Comparison of ENCODE assay signal across 28 mouse cellular contexts in genomic region chr12:26357246-26357645, GRCm38 (mm10). TPM values are rescaled to one million over a fixed set of nuclear protein-coding genes. Genes with fewer than 3 reads are reported as not detected.
A peak's percentile ranks its signal among the peaks of the same experiment; 100 is the strongest.
DNase-seq lines count a peak whose midpoint lies in the region; ATAC-seq and TF ChIP-seq lines count a peak whose summit lies in the region.
"Had no signal": no experiment of that assay in that cellular context is flagged by ENCODE, and none has a peak within 500 bp of the region (broad histone marks: within the 10 kb centered on the region; RNA-seq: fewer than 3 reads in every experiment).

No protein-coding gene starts in this region.

- H3K36me3 ChIP-seq in heart, adult 2 months (ENCODE audit: control insufficient read depth, insufficient read depth, low read length) = peaks cover 9% of the 10 kb centered on the region; the same call in 1 of the 2 replicates
- peaks cover 20% of the 10 kb centered on the region for H3K36me3 ChIP-seq in kidney, embryonic 15.5 days
- H3K36me3 ChIP-seq in forebrain, postnatal 0 days (ENCODE audit: insufficient read depth) = 0 out of 2 replicates have a peak, but pooled peaks cover 4% of the 10 kb centered on the region
- H3K36me3 ChIP-seq in midbrain, embryonic 16.5 days (ENCODE audit: control insufficient read depth, insufficient read depth, low read length) = no peaks in the 10 kb centered on the region
- H3K36me3 ChIP-seq: G1E; midbrain, embryonic 12.5 days; stomach, embryonic 15.5 days had no signal

- H3K27me3 ChIP-seq in heart, adult 2 months (ENCODE audit: control insufficient read depth, insufficient read depth, low read length) = no peaks in the 10 kb centered on the region
- H3K27me3 ChIP-seq in kidney, embryonic 15.5 days = no peaks in the 10 kb centered on the region
- no peaks in the 10 kb centered on the region for H3K27me3 ChIP-seq in forebrain, postnatal 0 days (ENCODE audit: insufficient read depth, low read length)
- no peaks in the 10 kb centered on the region for H3K27me3 ChIP-seq in midbrain, embryonic 16.5 days (ENCODE audit: control insufficient read depth, insufficient read depth, low read depth, low read length)
- H3K27me3 ChIP-seq: CH12.LX; embryonic facial prominence, embryonic 12.5 days; limb, embryonic 12.5 days; midbrain, embryonic 12.5 days; Patski; stomach, embryonic 15.5 days had no signal

- H3K4me1 ChIP-seq in heart, adult 2 months (ENCODE audit: control insufficient read depth, insufficient read depth, low read length) = peaks cover 20% of the 10 kb centered on the region
- peaks cover 29% of the 10 kb centered on the region for H3K4me1 ChIP-seq in kidney, embryonic 15.5 days
- H3K4me1 ChIP-seq in forebrain, postnatal 0 days (ENCODE audit: insufficient read depth) = peaks cover 10% of the 10 kb centered on the region; the same call in 1 of the 2 replicates
- peaks cover 8% of the 10 kb centered on the region for H3K4me1 ChIP-seq in midbrain, embryonic 16.5 days (ENCODE audit: control insufficient read depth, insufficient read depth, low read length)
- H3K4me1 ChIP-seq: limb, embryonic 12.5 days had no signal

- no peak overlapping the region for H3K9ac ChIP-seq in heart, adult 2 months (ENCODE audit: low read depth, low read length)
- H3K9ac ChIP-seq in kidney, embryonic 15.5 days = no peak overlapping the region
- peak overlapping the region; percentile 18; the same call in 1 of the 2 replicates for H3K9ac ChIP-seq in forebrain, postnatal 0 days
- H3K9ac ChIP-seq in midbrain, embryonic 16.5 days (ENCODE audit: low read depth, low read length) = no peak overlapping the region
- H3K9ac ChIP-seq: embryonic facial prominence, embryonic 12.5 days; limb, embryonic 12.5 days; liver, postnatal 0 days; midbrain, embryonic 12.5 days; stomach, embryonic 15.5 days had no signal

- no peak for DNase-seq in heart, adult 2 months
- no peak for DNase-seq in heart, adult 9 months (ENCODE audit: low spot score in 2 of 2)
- DNase-seq in kidney, adult 8-10 months = no peak
- DNase-seq in forebrain, postnatal 0 days = peak; percentile 39
- DNase-seq: adrenal gland, adult 2 months; B cell, adult 2 months; cerebellum, adult 18-20 months; cerebellum, postnatal 25 days; gastrocnemius, postnatal 14 days; heart, adult 11 months; kidney, adult 2 months; kidney, postnatal 36 days; layer of hippocampus, postnatal 36 days; liver, postnatal 0 days; thymus, postnatal 36 days had no signal

- 69% methylated on average over 4 of the region's 4 CpGs for WGBS in heart, adult 2 months
- WGBS in kidney, embryonic 15.5 days = 85% methylated on average over 4 of the region's 4 CpGs
- WGBS in forebrain, postnatal 0 days = 64% methylated on average over 4 of the region's 4 CpGs
- WGBS in midbrain, embryonic 16.5 days = 88% methylated on average over 4 of the region's 4 CpGs

- H3K79me2 ChIP-seq in heart, adult 2 months (replicated peaks; ENCODE audit: control insufficient read depth, insufficient read depth, low read length) = no peaks in the 10 kb centered on the region

- no peak overlapping the region for H3K4me3 ChIP-seq in heart, adult 2 months
- no peak overlapping the region for H3K4me3 ChIP-seq in kidney, embryonic 15.5 days (replicated peaks)
- no peak overlapping the region for H3K4me3 ChIP-seq in forebrain, postnatal 0 days (ENCODE audit: low read depth, low read length)
- H3K4me3 ChIP-seq in midbrain, embryonic 16.5 days (ENCODE audit: low read depth, low read length) = no peak overlapping the region
- H3K4me3 ChIP-seq: embryonic facial prominence, embryonic 12.5 days; limb, embryonic 12.5 days; midbrain, embryonic 12.5 days; stomach, embryonic 15.5 days had no signal

- intact Hi-C loops in heart, adult 2 months (cut with DNase I) = loop anchor here (2.0 to 5.0 kb wide), 2 partner anchors 58 to 100 kb away; partner anchors contain the start of genes Rnf144a and Rsad2

- TF ChIP-seq CTCF in heart, adult 2 months (IDR thresholded peaks at IDR 0.05) = no peak
- TF ChIP-seq CTCF in forebrain, postnatal 0 days (IDR thresholded peaks at IDR 0.05; ENCODE audit: low read depth) = no peak

- no peak overlapping the region for H3K4me2 ChIP-seq in kidney, embryonic 15.5 days
- H3K4me2 ChIP-seq in forebrain, postnatal 0 days (ENCODE audit: low read depth) = no peak overlapping the region
- H3K4me2 ChIP-seq in midbrain, embryonic 16.5 days (ENCODE audit: low read length) = no peak overlapping the region
- H3K4me2 ChIP-seq: embryonic facial prominence, embryonic 12.5 days; limb, embryonic 12.5 days; liver, embryonic 11.5 days; midbrain, embryonic 12.5 days; stomach, embryonic 15.5 days had no signal

- no peaks in the 10 kb centered on the region for H3K9me3 ChIP-seq in kidney, embryonic 15.5 days (replicated peaks)
- no peaks in the 10 kb centered on the region for H3K9me3 ChIP-seq in forebrain, postnatal 0 days (ENCODE audit: low read length)
- no peaks in the 10 kb centered on the region for H3K9me3 ChIP-seq in midbrain, embryonic 16.5 days (replicated peaks; ENCODE audit: control insufficient read depth, low read length, poor library complexity, severe bottlenecking)
- H3K9me3 ChIP-seq: embryonic facial prominence, embryonic 12.5 days; limb, embryonic 12.5 days; midbrain, embryonic 12.5 days; stomach, embryonic 15.5 days had no signal

- H3K27ac ChIP-seq in heart, adult 2 months = peak overlapping the region; percentile 78
- 0 out of 2 replicates have a peak overlapping the region, but pooled peaks have one; percentile 54 for H3K27ac ChIP-seq in kidney, embryonic 15.5 days
- peak overlapping the region; percentile 74 for H3K27ac ChIP-seq in forebrain, postnatal 0 days (ENCODE audit: low read depth, low read length)
- H3K27ac ChIP-seq in midbrain, embryonic 16.5 days (ENCODE audit: low read length) = peak overlapping the region; percentile 40; the same call in 1 of the 2 replicates
- H3K27ac ChIP-seq: embryonic facial prominence, embryonic 12.5 days; limb, embryonic 12.5 days; macrophage; midbrain, embryonic 12.5 days; stomach, embryonic 15.5 days had no signal

- TF ChIP-seq POLR2A in heart, adult 2 months (IDR thresholded peaks at IDR 0.05; ENCODE audit: insufficient read depth, low read depth, low read length) = no peak

- no peak for ATAC-seq in kidney, embryonic 15.5 days (replicated peaks; ENCODE audit: low FRiP score)
- peak; percentile 54; the same call in 1 of the 2 replicates for ATAC-seq in forebrain, postnatal 0 days
- ATAC-seq in midbrain, embryonic 16.5 days = no peak
- no peak for ATAC-seq in megakaryocyte progenitor cell, adult 5-6 weeks (replicated peaks; ENCODE audit: poor library complexity)
- ATAC-seq: liver, postnatal 0 days; lung, postnatal 0 days; Patski had no signal

- TF ChIP-seq EP300 in heart, adult 2 months (IDR thresholded peaks at IDR 0.05; ENCODE audit: insufficient read depth, low read depth, low read length) = no peak

RNA-seq across cellular contexts. Expression of gene Rnf144a, which starts 57.8 kb away (rescaled TPM):
- 10 to 100 TPM; 12.7 to 13.4 TPM for total RNA-seq in heart, adult 2 months (2021)
- polyA plus RNA-seq in heart, adult 2 months (2012; rRNA removed) = 11.5 and 17.2 TPM in 2 replicates
- polyA plus RNA-seq in kidney, embryonic 15.5 days (2015; fragmentation: Nextera tagmentation; extraction: Ambion mirVana) = 35.6 and 36.1 TPM in 2 replicates
- 27.4 and 39.1 TPM in 2 replicates for total RNA-seq in forebrain, postnatal 0 days (2014; rRNA removed)
- polyA plus RNA-seq in forebrain, postnatal 0 days (2015; fragmentation: Nextera tagmentation; extraction: Ambion mirVana) = 16.4 and 23.1 TPM in 2 replicates
- 25.7 and 28.1 TPM in 2 replicates for polyA plus RNA-seq in midbrain, embryonic 16.5 days (2015; fragmentation: Nextera tagmentation; extraction: Ambion mirVana)
- total RNA-seq in megakaryocyte progenitor cell, adult 5-6 weeks (2015) = 17.4 and 19.1 TPM in 2 replicates
- 15.1 and 16.8 TPM in 2 replicates for total RNA-seq in megakaryocyte progenitor cell, adult 5-6 weeks (2017)
- polyA plus RNA-seq: G1E had no signal
